Mouse (Mus musculus): ENCODE measurements around the gene Exoc8. TPM values are rescaled to one million over a fixed set of nuclear protein-coding genes. Genes with fewer than 3 reads are reported as not detected.

Exoc8 gene
- polyA plus RNA-seq, 1 experiment from 2014 or later: 11.7 TPM

Other genes starting within 250 kb of the Exoc8 start
- gene 2310022B05Rik, start 234.3 kb downstream of the Exoc8 start, polyA plus RNA-seq (2014; fragmentation: Nextera tagmentation; extraction: Ambion mirVana): 21.9 and 25.2 TPM in 2 replicates
- 70.9 and 73.9 TPM in 2 replicates for gene Ttc13, start 175.7 kb downstream of the Exoc8 start, polyA plus RNA-seq (2014; fragmentation: Nextera tagmentation; extraction: Ambion mirVana)
- 38.0 and 39.3 TPM in 2 replicates for gene Arv1, start 175.6 kb downstream of the Exoc8 start, polyA plus RNA-seq (2014; fragmentation: Nextera tagmentation; extraction: Ambion mirVana)
- gene Fam89a, start 145.9 kb downstream of the Exoc8 start, polyA plus RNA-seq (2014; fragmentation: Nextera tagmentation; extraction: Ambion mirVana): 0.91 and 7.0 TPM in 2 replicates
- gene Trim67, start 104.6 kb downstream of the Exoc8 start, polyA plus RNA-seq (2014; fragmentation: Nextera tagmentation; extraction: Ambion mirVana): 36.7 and 42.7 TPM in 2 replicates
- 75.2 and 85.6 TPM in 2 replicates for gene Gnpat, start 34.7 kb downstream of the Exoc8 start, polyA plus RNA-seq (2014; fragmentation: Nextera tagmentation; extraction: Ambion mirVana)
- 16.2 and 19.7 TPM in 2 replicates for gene 2810004N23Rik, start 34.6 kb downstream of the Exoc8 start, polyA plus RNA-seq (2014; fragmentation: Nextera tagmentation; extraction: Ambion mirVana)
- gene Sprtn, start 181 bp upstream of the Exoc8 start, polyA plus RNA-seq (2014; fragmentation: Nextera tagmentation; extraction: Ambion mirVana): 6.7 and 8.1 TPM in 2 replicates
- gene Egln1, start 51.6 kb upstream of the Exoc8 start, polyA plus RNA-seq (2014; fragmentation: Nextera tagmentation; extraction: Ambion mirVana): 22.6 and 25.7 TPM in 2 replicates
- 208 and 215 TPM in 2 replicates for gene Tsnax, start 115.3 kb upstream of the Exoc8 start, polyA plus RNA-seq (2014; fragmentation: Nextera tagmentation; extraction: Ambion mirVana)
- 1.0 and 1.2 TPM in 2 replicates for gene Disc1, start 156.5 kb upstream of the Exoc8 start, polyA plus RNA-seq (2014; fragmentation: Nextera tagmentation; extraction: Ambion mirVana)

Measured in neural tube, embryonic 14.5 days (tissue).